Mouse (Mus musculus): ENCODE measurements around the gene Adam19.

DNA sequence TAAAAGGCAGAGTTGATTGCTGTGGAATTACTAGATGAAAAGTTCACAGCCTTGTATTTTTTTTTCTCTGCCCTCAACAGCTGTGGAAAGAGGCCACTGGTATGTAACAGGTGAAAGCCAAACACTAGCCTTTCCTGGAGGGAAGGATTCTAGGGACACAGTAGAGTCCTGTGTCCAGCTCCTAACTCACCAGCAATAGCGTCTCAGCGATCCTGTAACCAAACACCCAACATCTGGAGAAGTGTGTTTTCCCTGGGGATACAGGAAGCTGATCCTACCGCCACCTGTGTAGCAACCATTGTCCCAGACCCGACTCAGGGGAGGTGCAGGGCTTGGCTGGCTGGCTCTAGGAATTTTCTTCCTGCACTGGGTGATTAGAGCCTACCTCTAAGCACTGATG is 63.8 kb downstream of the Adam19 start:
- TF ChIP-seq CTCF (conservative IDR thresholded peaks at IDR 0.05; ENCODE audit: insufficient read depth, insufficient read length, low read depth, low read length) (no peak), POLR2A (IDR thresholded peaks at IDR 0.05; ENCODE audit: low read depth, low read length) (no peak)
